Mouse (Mus musculus) liver, postnatal 0 days (tissue): ENCODE measurements around the gene Tmod2. TPM values are rescaled to one million over a fixed set of nuclear protein-coding genes. Genes with fewer than 3 reads are reported as not detected.

ENCODE experiments used
- ATAC-seq: fragments of 200-750 bp; cut with Nextera tagmentation; 2 replicates; pipeline ENCODE4 v1.8.0; 2017; ENCODE audit warnings: mild to moderate bottlenecking, moderate library complexity
- DNase-seq: peaks from one replicate; pipeline ENCODE4 v3.0.0-alpha.2; 2016
- H3K27ac ChIP-seq: fragments of 300-500 bp; sonication (generic); 2 replicates; pipeline ENCODE4 v1.5.1; 2014; ENCODE audit warnings: antibody characterized with exemption, moderate library complexity, mild to moderate bottlenecking, low read depth
- H3K27me3 ChIP-seq: fragments of 300-500 bp; sonication (generic); 2 replicates; pipeline ENCODE4 v1.6.1; 2014; ENCODE audit warnings: low read length, control low read depth, mixed read lengths; ENCODE audit not compliant: insufficient read depth
- H3K36me3 ChIP-seq: fragments of 300-500 bp; sonication (generic); replicated peaks from 2 replicates; pipeline ENCODE4 v1.6.1; 2014; ENCODE audit warnings: mild to moderate bottlenecking, control low read depth, low read length, moderate library complexity, mixed read lengths; ENCODE audit not compliant: insufficient read depth
- H3K4me1 ChIP-seq: fragments of 300-500 bp; sonication (generic); 2 replicates; pipeline ENCODE4 v1.6.1; 2014; ENCODE audit warnings: antibody characterized with exemption, mild to moderate bottlenecking, control low read depth; ENCODE audit not compliant: insufficient read depth
- H3K4me2 ChIP-seq: fragments of 300-500 bp; sonication (generic); 2 replicates; pipeline ENCODE4 v1.6.1; 2014; ENCODE audit warnings: low read depth, mild to moderate bottlenecking, low read length, moderate library complexity, mixed read lengths
- H3K4me3 ChIP-seq: fragments of 300-500 bp; sonication (generic); 2 replicates; pipeline ENCODE4 v1.5.1; 2014; ENCODE audit warnings: low read depth, low read length
- H3K9ac ChIP-seq: fragments of 300-500 bp; sonication (generic); replicated peaks from 2 replicates; pipeline ENCODE4 v1.6.1; 2014; ENCODE audit warnings: mild to moderate bottlenecking, moderate library complexity
- H3K9me3 ChIP-seq: fragments of 300-500 bp; sonication (generic); 2 replicates; pipeline ENCODE4 v1.6.1; 2016; ENCODE audit warnings: mild to moderate bottlenecking, control low read depth, low read length, mixed read lengths
- CTCF ChIP-seq: sonication (generic); IDR thresholded peaks from 2 replicates; pipeline ENCODE4 v1.5.1; 2016; ENCODE audit warnings: antibody characterized with exemption, low read depth
- EP300 ChIP-seq: IDR thresholded peaks from 2 replicates; pipeline ENCODE4 v1.6.1; 2016; ENCODE audit warnings: antibody characterized with exemption, low read depth, mild to moderate bottlenecking
- WGBS: fragments of 180-500 bp; shearing (Covaris S2); extraction: QIAGEN DNeasy Blood & Tissue Kit; methylation state at CpG from one replicate; pipeline ENCODE4 v1.1.7; 2014; ENCODE audit not compliant: insufficient replicate concordance; 5-methylcytosine and 5-hydroxymethylcytosine counted together
- polyA plus RNA-seq: library from polyadenylated mRNA; unstranded; fragments of >200 nt; fragmentation: Nextera tagmentation; extraction: Ambion mirVana; gene quantifications from 2 replicates; pipeline ENCODE4 v1.2.1, GENCODE M21; 2015

Tmod2 gene
- polyA plus RNA-seq, 1 experiment from 2014 or later, result 0.25 TPM

DNA sequence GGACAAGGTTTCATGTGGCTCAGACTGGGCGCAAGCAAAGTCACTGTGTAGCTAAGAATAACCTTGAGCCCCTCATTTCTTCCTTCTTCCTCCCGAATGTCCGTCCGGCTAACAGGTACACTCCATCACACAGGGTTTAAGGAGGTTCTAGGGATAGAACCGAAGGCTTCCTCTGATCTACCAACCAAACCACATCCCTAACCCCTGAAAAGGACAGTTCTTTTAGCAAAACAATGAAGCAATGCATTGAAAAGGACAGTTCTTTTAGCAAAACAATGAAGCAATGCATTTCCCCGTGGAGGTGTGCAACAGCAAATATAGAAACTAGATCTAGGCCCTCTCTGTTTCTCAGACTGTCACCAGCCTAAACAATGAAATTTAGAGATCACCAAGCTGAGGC is 46.2 kb downstream of the Tmod2 start:
- Histone ChIP-seq H3K27me3 (no peaks in the 10 kb centered on the region), H3K36me3 (no peaks in the 10 kb centered on the region), H3K4me3 (no peak overlapping the region)

DNA sequence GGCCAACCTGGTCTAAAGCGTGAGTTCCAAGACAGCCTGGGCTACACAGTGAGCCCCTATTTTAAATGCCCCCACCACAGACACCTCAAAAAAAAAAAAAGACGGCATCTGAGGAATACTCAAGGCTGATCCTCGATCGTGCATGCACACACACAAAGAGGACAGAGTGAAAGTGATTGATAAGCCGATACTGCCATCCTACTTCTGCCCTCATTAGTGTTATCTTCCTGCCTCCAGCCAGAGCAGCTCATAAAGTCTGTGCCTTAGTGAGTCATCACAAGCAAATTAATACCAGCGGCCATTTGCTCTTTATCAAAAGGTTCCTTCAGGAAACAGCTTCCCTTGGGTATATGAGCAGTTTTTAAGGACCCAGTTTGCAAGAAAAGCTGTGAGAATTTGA is 47.5 kb downstream of the Tmod2 start:
- H3K27ac ChIP-seq, result no peak overlapping the region
- WGBS, result 46% methylated on average over 6 of the region's 6 CpGs
- H3K36me3 ChIP-seq, result no peaks in the 10 kb centered on the region
- ATAC-seq, result peak; percentile 13; the same call in 1 of the 2 replicates
- no peaks in the 10 kb centered on the region for H3K9me3 ChIP-seq
- no peak overlapping the region for H3K4me3 ChIP-seq
- no peak for DNase-seq
- 0 out of 2 replicates have a peak overlapping the region, but pooled peaks have one; percentile 2 for H3K4me2 ChIP-seq
- H3K4me1 ChIP-seq, result peaks cover 6% of the 10 kb centered on the region
- no peak overlapping the region for H3K9ac ChIP-seq
- peak; percentile 81; the same call in 1 of the 2 replicates for TF ChIP-seq EP300
- TF ChIP-seq CTCF, result no peak
- no peaks in the 10 kb centered on the region for H3K27me3 ChIP-seq

More for the DNA sequence above, 46.2 kb downstream of the Tmod2 start:
- Histone ChIP-seq H3K4me1 (peaks cover 1% of the 10 kb centered on the region; the same call in 1 of the 2 replicates), H3K9me3 (no peaks in the 10 kb centered on the region), H3K9ac (no peak overlapping the region), H3K4me2 (no peak overlapping the region), H3K27ac (no peak overlapping the region)
- no peak for TF ChIP-seq CTCF
- TF ChIP-seq EP300, result no peak
- WGBS, result 81% methylated on average over 6 of the region's 6 CpGs
- no peak for DNase-seq
- ATAC-seq, result no peak

- no peak for ATAC-seq
- peaks cover 10% of the 10 kb centered on the region for H3K4me1 ChIP-seq
- H3K27me3 ChIP-seq, result no peaks in the 10 kb centered on the region
- 57% methylated on average over 2 of the region's 2 CpGs for WGBS
- TF ChIP-seq EP300 (no peak), CTCF (peak; percentile 54)
- no peak for DNase-seq
- no peaks in the 10 kb centered on the region for H3K36me3 ChIP-seq
- H3K9me3 ChIP-seq, result no peaks in the 10 kb centered on the region
- no peak overlapping the region for H3K27ac ChIP-seq
- no peak overlapping the region for H3K4me3 ChIP-seq
- H3K9ac ChIP-seq, result no peak overlapping the region
- H3K4me2 ChIP-seq, result 0 out of 2 replicates have a peak overlapping the region, but pooled peaks have one; percentile 2
These were observed 47.9 kb downstream of the Tmod2 start for GRCm38 (mm10) chr9:75563176-75563575.

DNA sequence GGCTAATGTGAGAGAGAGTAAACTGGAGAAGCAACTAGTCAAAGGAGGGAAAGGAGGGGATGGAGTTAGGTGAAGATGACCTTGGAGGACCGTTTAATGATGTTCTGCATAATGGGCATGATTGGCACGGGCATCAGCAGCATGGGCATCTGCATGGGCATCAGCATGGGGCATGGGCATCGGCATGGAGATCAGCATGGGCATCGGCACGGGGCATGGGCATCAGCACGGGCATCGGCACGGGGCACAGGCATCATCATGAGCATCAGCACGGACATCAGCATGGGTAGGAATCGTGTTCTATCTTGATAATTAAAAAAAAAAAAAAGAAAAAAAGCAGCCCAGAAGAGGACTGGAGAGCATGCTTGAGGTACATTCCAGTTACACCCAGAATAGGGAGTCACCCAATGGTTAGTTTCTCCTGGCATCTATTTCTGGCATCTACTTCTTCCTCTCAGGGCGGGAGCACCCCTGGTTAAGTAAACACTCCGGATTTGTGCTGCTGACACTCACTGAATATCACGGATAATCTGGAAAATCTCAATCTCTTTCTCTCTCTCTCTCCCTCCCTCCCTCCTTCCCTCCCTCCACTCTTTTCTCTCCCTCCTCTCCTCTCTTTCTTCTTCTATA is 50.0 kb downstream of the Tmod2 start:
- TF ChIP-seq CTCF (no peak), EP300 (no peak)
- Histone ChIP-seq H3K9ac (no peak overlapping the region), H3K9me3 (no peaks in the 10 kb centered on the region), H3K27me3 (no peaks in the 10 kb centered on the region), H3K27ac (no peak overlapping the region), H3K4me1 (peaks cover 16% of the 10 kb centered on the region), H3K36me3 (no peaks in the 10 kb centered on the region), H3K4me3 (no peak overlapping the region), H3K4me2 (no peak overlapping the region)
- DNase-seq (no peak), ATAC-seq (no peak)
- 77% methylated on average over 13 of the region's 13 CpGs for WGBS

GRCm38 (mm10) chr9:75560353-75560752 is 50.8 kb downstream of the Tmod2 start:
- no peak overlapping the region for H3K27ac ChIP-seq
- DNase-seq (no peak), ATAC-seq (no peak)
- no peaks in the 10 kb centered on the region for H3K9me3 ChIP-seq
- no peaks in the 10 kb centered on the region for H3K27me3 ChIP-seq
- peaks cover 16% of the 10 kb centered on the region for H3K4me1 ChIP-seq
- TF ChIP-seq EP300 (no peak), CTCF (no peak)
- H3K36me3 ChIP-seq, result no peaks in the 10 kb centered on the region
- no peak overlapping the region for H3K4me3 ChIP-seq
- H3K4me2 ChIP-seq, result no peak overlapping the region
- H3K9ac ChIP-seq, result no peak overlapping the region

DNA sequence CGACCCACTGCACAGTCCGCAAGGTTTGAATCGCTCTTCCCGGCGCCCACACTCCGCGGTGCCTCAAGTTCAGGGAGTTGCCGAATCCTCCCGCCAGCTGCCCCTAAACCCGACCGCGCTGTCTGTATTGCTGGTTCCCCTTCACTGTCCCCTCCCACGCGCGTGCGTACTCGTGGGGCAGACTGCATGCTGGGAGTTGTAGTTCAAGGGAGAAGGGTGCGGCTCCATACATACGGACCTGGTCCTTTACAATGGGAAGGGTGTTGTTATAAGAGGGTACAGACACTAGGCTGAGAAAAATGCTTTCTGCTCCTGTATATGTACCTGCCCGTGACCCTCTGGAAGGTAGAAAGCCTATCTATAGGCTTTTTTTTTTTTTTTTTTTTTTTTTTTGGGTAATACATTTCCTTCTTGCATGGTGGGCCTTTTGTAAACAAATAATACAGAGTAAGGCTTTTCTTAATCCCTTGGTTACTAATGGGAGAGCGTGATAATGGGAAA is 51.6 kb downstream of the Tmod2 start, which contains the start of gene Tmod3:
Gene Tmod3, minus strand, starts transcription at position 146 of the 501 bp plus-strand sequence.
- peak within 1 kb of the TSS; percentile 79 for H3K9ac ChIP-seq
- DNase-seq (peak; percentile 96), ATAC-seq (peak; percentile 89)
- no peaks in the 10 kb centered on the region for H3K9me3 ChIP-seq
- TF ChIP-seq CTCF (no peak), EP300 (no peak)
- H3K4me1 ChIP-seq, result peaks cover 16% of the 10 kb centered on the region
- no peaks in the 10 kb centered on the region for H3K36me3 ChIP-seq
- peak within 1 kb of the TSS; percentile 90 for H3K4me3 ChIP-seq
- H3K27ac ChIP-seq, result peak within 1 kb of the TSS; percentile 93
- WGBS, result 3% methylated on average over 21 of the region's 21 CpGs
- H3K4me2 ChIP-seq, result peak within 1 kb of the TSS; percentile 85
- no peaks in the 10 kb centered on the region for H3K27me3 ChIP-seq
